Mouse (Mus musculus) lung, embryonic 16.5 days (tissue): ENCODE measurements around the gene Prr12. TPM values are rescaled to one million over a fixed set of nuclear protein-coding genes. Genes with fewer than 3 reads are reported as not detected.

Experiments
- ATAC-seq: fragments of 200-750 bp; cut with Nextera tagmentation; 2 replicates; pipeline ENCODE4 v1.8.0; 2017; ENCODE audit warnings: low read depth, mild to moderate bottlenecking, moderate library complexity
- H3K27ac ChIP-seq: fragments of 300-500 bp; sonication (generic); 2 replicates; pipeline ENCODE4 v1.5.1; 2014; ENCODE audit warnings: mild to moderate bottlenecking, control low read depth, low read length
- H3K27me3 ChIP-seq: fragments of 300-500 bp; sonication (generic); 2 replicates; pipeline ENCODE4 v1.6.1; 2014; ENCODE audit warnings: low read depth, low read length, mixed read lengths; ENCODE audit not compliant: control insufficient read depth, insufficient read depth
- H3K36me3 ChIP-seq: fragments of 300-500 bp; sonication (generic); 2 replicates; pipeline ENCODE4 v1.6.1; 2014; ENCODE audit warnings: low read length; ENCODE audit not compliant: control insufficient read depth, insufficient read depth
- H3K4me1 ChIP-seq: fragments of 300-500 bp; sonication (generic); replicated peaks from 2 replicates; pipeline ENCODE4 v1.6.1; 2014; ENCODE audit warnings: low read length, mixed read lengths; ENCODE audit not compliant: control insufficient read depth, insufficient read depth
- H3K4me2 ChIP-seq: fragments of 300-500 bp; sonication (generic); 2 replicates; pipeline ENCODE4 v1.6.1; 2014; ENCODE audit warnings: low read depth, low read length, control low read depth
- H3K4me3 ChIP-seq: fragments of 300-500 bp; sonication (generic); 2 replicates; pipeline ENCODE4 v1.5.1; 2014; ENCODE audit warnings: mild to moderate bottlenecking, low read length, control low read depth
- H3K9ac ChIP-seq: fragments of 300-500 bp; sonication (generic); 2 replicates; pipeline ENCODE4 v1.6.1; 2014; ENCODE audit warnings: low read length, control low read depth
- H3K9me3 ChIP-seq: fragments of 300-500 bp; sonication (generic); 2 replicates; pipeline ENCODE4 v1.6.1; 2016; ENCODE audit warnings: low read length; ENCODE audit not compliant: control insufficient read depth
- whole genome bisulfite sequencing: fragments of 180-500 bp; shearing (Covaris S2); extraction: QIAGEN DNeasy Blood & Tissue Kit; methylation state at CpG from one replicate; pipeline ENCODE4 v1.1.7; 2014; 5-methylcytosine and 5-hydroxymethylcytosine counted together
- polyA plus RNA-seq: library from polyadenylated mRNA; unstranded; fragments of >200 nt; fragmentation: Nextera tagmentation; extraction: Ambion mirVana; gene quantifications from 2 replicates; pipeline ENCODE4 v1.2.1, GENCODE M21; 2015

The Prr12 gene
- polyA plus RNA-seq, 1 experiment from 2014 or later, result 9.2 TPM

DNA sequence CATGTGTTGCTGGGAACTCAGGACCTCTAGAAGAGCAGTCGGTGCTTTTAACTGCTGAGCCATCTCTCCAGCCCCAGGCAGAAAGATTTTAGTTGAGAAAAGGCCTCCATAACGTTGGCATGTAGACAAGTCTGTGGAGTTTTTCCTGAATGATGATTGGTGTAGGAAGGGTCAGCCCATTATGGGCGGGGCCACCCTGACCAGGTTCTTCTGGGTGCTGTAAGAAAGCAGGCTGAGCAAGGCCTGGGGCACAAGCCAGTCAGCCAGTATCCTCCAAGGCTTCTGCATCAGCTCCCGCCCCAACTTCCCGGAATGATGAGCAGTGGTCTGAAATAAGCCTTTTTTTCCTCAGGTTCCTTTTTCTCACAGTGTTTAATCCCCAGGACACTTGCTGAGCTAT is 28.3 kb upstream of the Prr12 start:
- WGBS, result 50% methylated on average over 5 of the region's 5 CpGs
- no peaks in the 10 kb centered on the region for H3K27me3 ChIP-seq
- no peaks in the 10 kb centered on the region for H3K9me3 ChIP-seq
- H3K4me1 ChIP-seq, result peaks cover 7% of the 10 kb centered on the region; the same call in 1 of the 2 replicates
- H3K36me3 ChIP-seq, result peaks cover 28% of the 10 kb centered on the region
- ATAC-seq, result no peak
- no peak overlapping the region for H3K4me3 ChIP-seq
- no peak overlapping the region for H3K9ac ChIP-seq
- no peak overlapping the region for H3K27ac ChIP-seq
- no peak overlapping the region for H3K4me2 ChIP-seq

- peak; percentile 65 for ATAC-seq
Observed at GRCm38 (mm10) chr7:45079856-45080255, 27.2 kb upstream of the Prr12 start.

GRCm38 (mm10) chr7:45078513-45078912 is 25.8 kb upstream of the Prr12 start:
- peak; percentile 26; the same call in 1 of the 2 replicates for ATAC-seq
- H3K36me3 ChIP-seq, result peaks cover 28% of the 10 kb centered on the region
- no peak overlapping the region for H3K27ac ChIP-seq
- no peak overlapping the region for H3K9ac ChIP-seq
- no peaks in the 10 kb centered on the region for H3K9me3 ChIP-seq
- no peaks in the 10 kb centered on the region for H3K27me3 ChIP-seq
- 27% methylated on average over 9 of the region's 9 CpGs for WGBS
- no peak overlapping the region for H3K4me3 ChIP-seq
- no peak overlapping the region for H3K4me2 ChIP-seq
- peaks cover 7% of the 10 kb centered on the region; the same call in 1 of the 2 replicates for H3K4me1 ChIP-seq

More at GRCm38 (mm10) chr7:45079856-45080255, 27.2 kb upstream of the Prr12 start:
- Histone ChIP-seq H3K4me1 (peaks cover 7% of the 10 kb centered on the region; the same call in 1 of the 2 replicates), H3K4me2 (no peak overlapping the region), H3K27me3 (no peaks in the 10 kb centered on the region), H3K27ac (no peak overlapping the region), H3K9me3 (no peaks in the 10 kb centered on the region), H3K9ac (no peak overlapping the region), H3K4me3 (no peak overlapping the region), H3K36me3 (peaks cover 29% of the 10 kb centered on the region)
- WGBS, result 1% methylated on average over 10 of the region's 10 CpGs

DNA sequence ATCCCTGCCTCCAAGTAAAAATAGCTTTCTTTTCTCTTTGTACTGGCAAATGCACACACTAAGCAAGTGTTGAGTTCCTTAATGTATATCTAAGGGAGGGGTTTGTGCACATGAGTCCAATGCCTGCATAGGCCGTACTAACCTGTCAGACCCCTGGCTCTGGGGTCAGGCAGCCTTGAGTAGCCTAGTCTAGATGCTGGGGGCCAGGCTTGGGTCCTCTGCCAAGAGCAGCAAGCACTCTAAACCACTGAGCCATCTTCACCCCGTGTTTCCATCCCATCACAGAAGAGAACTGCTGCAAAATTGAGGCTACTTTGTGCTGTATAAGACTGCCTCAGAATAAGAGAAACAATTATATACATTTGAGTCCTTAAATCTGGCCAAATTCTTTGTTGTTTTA is 25.1 kb upstream of the Prr12 start:
- Histone ChIP-seq H3K9me3 (no peaks in the 10 kb centered on the region), H3K4me2 (no peak overlapping the region), H3K4me1 (peaks cover 6% of the 10 kb centered on the region; the same call in 1 of the 2 replicates), H3K9ac (no peak overlapping the region), H3K36me3 (peaks cover 22% of the 10 kb centered on the region), H3K4me3 (no peak overlapping the region), H3K27me3 (no peaks in the 10 kb centered on the region), H3K27ac (no peak overlapping the region)
- 86% methylated on average over 2 of the region's 2 CpGs for WGBS
- no peak for ATAC-seq

GRCm38 (mm10) chr7:45077322-45077721 is 24.6 kb upstream of the Prr12 start:
- H3K4me1 ChIP-seq, result peaks cover 4% of the 10 kb centered on the region; the same call in 1 of the 2 replicates
- no peak overlapping the region for H3K27ac ChIP-seq
- no peak overlapping the region for H3K4me3 ChIP-seq
- H3K27me3 ChIP-seq, result no peaks in the 10 kb centered on the region
- no peak for ATAC-seq
- no peak overlapping the region for H3K4me2 ChIP-seq
- no peak overlapping the region for H3K9ac ChIP-seq
- WGBS, result 88% methylated on average over 14 of the region's 14 CpGs
- H3K9me3 ChIP-seq, result no peaks in the 10 kb centered on the region
- H3K36me3 ChIP-seq, result peaks cover 22% of the 10 kb centered on the region

DNA sequence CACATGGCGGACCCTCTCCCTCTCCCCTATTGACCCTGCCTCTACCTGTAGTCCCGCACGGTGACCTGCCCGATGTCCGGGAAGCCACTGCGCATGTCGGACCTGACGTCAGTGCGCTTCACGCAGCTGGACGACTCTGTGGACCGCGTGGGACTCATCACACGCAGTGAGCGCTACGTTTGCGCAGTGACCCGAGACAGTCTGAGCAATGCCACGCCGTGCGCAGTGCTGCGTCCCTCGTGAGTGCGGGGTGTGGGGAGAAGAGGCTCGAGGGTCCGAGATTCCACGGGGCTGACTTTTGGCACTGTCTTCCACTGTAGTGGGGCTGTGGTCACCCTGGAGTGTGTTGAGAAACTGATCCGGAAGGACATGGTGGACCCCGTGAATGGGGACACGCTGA is 23.8 kb upstream of the Prr12 start:
- Histone ChIP-seq H3K27me3 (no peaks in the 10 kb centered on the region), H3K27ac (no peak overlapping the region), H3K9ac (no peak overlapping the region), H3K9me3 (no peaks in the 10 kb centered on the region), H3K36me3 (peaks cover 22% of the 10 kb centered on the region), H3K4me2 (no peak overlapping the region), H3K4me1 (peaks cover 4% of the 10 kb centered on the region; the same call in 1 of the 2 replicates), H3K4me3 (no peak overlapping the region)
- WGBS, result 86% methylated on average over 30 of the region's 30 CpGs
- no peak for ATAC-seq

GRCm38 (mm10) chr7:45075405-45075804 is 22.7 kb upstream of the Prr12 start:
- no peak overlapping the region for H3K4me2 ChIP-seq
- no peak overlapping the region for H3K9ac ChIP-seq
- WGBS, result 73% methylated on average over 4 of the region's 4 CpGs
- H3K27me3 ChIP-seq, result no peaks in the 10 kb centered on the region
- no peak for ATAC-seq
- H3K9me3 ChIP-seq, result no peaks in the 10 kb centered on the region
- no peak overlapping the region for H3K27ac ChIP-seq
- peaks cover 22% of the 10 kb centered on the region for H3K36me3 ChIP-seq
- H3K4me1 ChIP-seq, result peaks cover 4% of the 10 kb centered on the region; the same call in 1 of the 2 replicates
- H3K4me3 ChIP-seq, result no peak overlapping the region

DNA sequence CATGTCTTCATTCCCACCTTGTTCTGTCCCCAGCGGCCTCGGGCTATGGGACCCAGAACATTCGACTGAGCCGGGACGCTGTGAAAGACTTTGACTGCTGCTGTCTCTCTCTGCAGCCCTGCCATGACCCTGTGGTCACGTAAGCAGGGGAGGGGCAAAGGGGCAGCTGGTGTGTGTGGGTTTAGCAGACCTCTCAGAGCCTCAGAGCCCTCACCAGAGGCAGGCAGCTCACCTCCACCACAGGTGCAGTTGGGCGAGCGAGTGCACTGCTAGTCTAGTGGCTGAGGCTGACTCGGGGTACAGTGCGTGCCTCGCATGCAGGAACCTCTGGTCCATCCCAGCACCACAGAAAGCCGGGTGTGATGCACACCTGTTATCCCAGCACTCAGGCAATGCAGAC is 21.3 kb upstream of the Prr12 start:
- Histone ChIP-seq H3K9me3 (no peaks in the 10 kb centered on the region), H3K9ac (no peak overlapping the region), H3K4me1 (no peaks in the 10 kb centered on the region), H3K4me3 (no peak overlapping the region), H3K36me3 (peaks cover 22% of the 10 kb centered on the region), H3K27me3 (no peaks in the 10 kb centered on the region), H3K4me2 (no peak overlapping the region), H3K27ac (no peak overlapping the region)
- ATAC-seq, result no peak
- WGBS, result 88% methylated on average over 12 of the region's 12 CpGs

GRCm38 (mm10) chr7:45073171-45073707 is 20.6 kb upstream of the Prr12 start:
- H3K36me3 ChIP-seq, result peaks cover 22% of the 10 kb centered on the region
- ATAC-seq, result no peak

More at GRCm38 (mm10) chr7:45073171-45073707, 20.6 kb upstream of the Prr12 start:
- Histone ChIP-seq H3K27me3 (no peaks in the 10 kb centered on the region), H3K4me3 (no peak overlapping the region), H3K9ac (no peak overlapping the region), H3K9me3 (no peaks in the 10 kb centered on the region), H3K27ac (no peak overlapping the region), H3K4me2 (no peak overlapping the region), H3K4me1 (no peaks in the 10 kb centered on the region)
- 71% methylated on average over 7 of the region's 7 CpGs for WGBS
